Comparison of ENCODE assay signal across 9 mouse cellular contexts in genomic region chr16:17144339-17144738, GRCm38 (mm10). TPM values are rescaled to one million over a fixed set of nuclear protein-coding genes. Genes with fewer than 3 reads are reported as not detected.
DNase-seq lines count a peak whose midpoint lies in the region; ATAC-seq and TF ChIP-seq lines count a peak whose summit lies in the region.
"Had no signal": no experiment of that assay in that cellular context is flagged by ENCODE, and none has a peak within 500 bp of the region (broad histone marks: within the 10 kb centered on the region; RNA-seq: fewer than 3 reads in every experiment).

Ydjc (plus strand) TSS chr16:17144621.

- TF ChIP-seq EP300 in lung, postnatal 0 days (IDR thresholded peaks at IDR 0.05), result no peak

- peak; percentile 24 for DNase-seq in lung, postnatal 0 days (ENCODE audit: low spot score)
- no peak for DNase-seq in lung, postnatal 4 days
- peak; percentile 31 for DNase-seq in embryonic facial prominence, embryonic 14.5 days (ENCODE audit: low spot score)
- DNase-seq in left cerebral cortex, postnatal 10 days (ENCODE audit: extremely low spot score in 1 of 2, low spot score in 2 of 2), result no peak
- DNase-seq in splenic B cell, adult 2 months (ENCODE audit: low read depth, low spot score), result peak; percentile 13
- DNase-seq in spleen, postnatal 4 days (ENCODE audit: low spot score in 2 of 2), result no peak
- DNase-seq in heart, postnatal 4 days, result no peak
- no peak for DNase-seq in heart, postnatal 25 days (ENCODE audit: low spot score)

- H3K9ac ChIP-seq in lung, postnatal 0 days (replicated peaks; ENCODE audit: low read depth), result no peak within 1 kb of the TSS
- no peak within 1 kb of the TSS for H3K9ac ChIP-seq in embryonic facial prominence, embryonic 14.5 days (ENCODE audit: low read depth, low read length)
- H3K9ac ChIP-seq: limb, embryonic 13.5 days had no signal

- intact Hi-C loops in left cerebral cortex, postnatal 10 days (cut with DNase I), result no loop called here
- intact Hi-C loops in heart, postnatal 25 days (cut with DNase I), result no loop called here

- H3K27ac ChIP-seq in lung, postnatal 0 days (ENCODE audit: low read length), result no peak within 1 kb of the TSS
- no peak within 1 kb of the TSS for H3K27ac ChIP-seq in embryonic facial prominence, embryonic 14.5 days (replicated peaks; ENCODE audit: low read depth, low read length)
- H3K27ac ChIP-seq: limb, embryonic 13.5 days had no signal

- no peaks in the 10 kb centered on the region for H3K27me3 ChIP-seq in lung, postnatal 0 days (replicated peaks; ENCODE audit: insufficient read depth, low read length)
- H3K27me3 ChIP-seq in embryonic facial prominence, embryonic 14.5 days (replicated peaks; ENCODE audit: control insufficient read depth, insufficient read depth, low read length), result peaks cover 4% of the 10 kb centered on the region; the same call in 1 of the 2 replicates
- no peaks in the 10 kb centered on the region for H3K27me3 ChIP-seq in splenic B cell, adult 2 months (ENCODE audit: control insufficient read depth, insufficient read depth, low read length, poor library complexity, severe bottlenecking)

- H3K4me1 ChIP-seq in lung, postnatal 0 days (ENCODE audit: insufficient read depth, low read depth, low read length), result peaks cover 13% of the 10 kb centered on the region; the same call in 1 of the 2 replicates
- H3K4me1 ChIP-seq in embryonic facial prominence, embryonic 14.5 days (ENCODE audit: control insufficient read depth, insufficient read depth, low read length), result peaks cover 6% of the 10 kb centered on the region; the same call in 1 of the 2 replicates

- ATAC-seq in lung, postnatal 0 days, result no peak
- ATAC-seq in embryonic facial prominence, embryonic 14.5 days (ENCODE audit: low read depth), result no peak

- no peaks in the 10 kb centered on the region for H3K36me3 ChIP-seq in lung, postnatal 0 days (ENCODE audit: insufficient read depth, low read length)
- no peaks in the 10 kb centered on the region for H3K36me3 ChIP-seq in embryonic facial prominence, embryonic 14.5 days (ENCODE audit: control insufficient read depth, insufficient read depth, low read length)
- no peaks in the 10 kb centered on the region for H3K36me3 ChIP-seq in splenic B cell, adult 2 months (ENCODE audit: control insufficient read depth, insufficient read depth, low read length, poor library complexity, severe bottlenecking)
- H3K36me3 ChIP-seq: limb, embryonic 13.5 days had no signal

- no peaks in the 10 kb centered on the region for H3K9me3 ChIP-seq in lung, postnatal 0 days (ENCODE audit: low read length)
- no peaks in the 10 kb centered on the region for H3K9me3 ChIP-seq in embryonic facial prominence, embryonic 14.5 days (ENCODE audit: control insufficient read depth, low read length)
- H3K9me3 ChIP-seq: limb, embryonic 13.5 days had no signal

- TF ChIP-seq CTCF in lung, postnatal 0 days (IDR thresholded peaks at IDR 0.05), result no peak

- no peak within 1 kb of the TSS for H3K4me2 ChIP-seq in lung, postnatal 0 days (replicated peaks; ENCODE audit: low read depth, low read length)
- H3K4me2 ChIP-seq in embryonic facial prominence, embryonic 14.5 days (ENCODE audit: low read depth, low read length), result no peak within 1 kb of the TSS
- H3K4me2 ChIP-seq: limb, embryonic 13.5 days had no signal

- WGBS in lung, postnatal 0 days, result 27% methylated on average over 7 of the region's 7 CpGs
- 22% methylated on average over 7 of the region's 7 CpGs for WGBS in embryonic facial prominence, embryonic 14.5 days

- H3K4me3 ChIP-seq in lung, postnatal 0 days (ENCODE audit: low read depth, low read length), result no peak within 1 kb of the TSS
- no peak within 1 kb of the TSS for H3K4me3 ChIP-seq in embryonic facial prominence, embryonic 14.5 days (ENCODE audit: low read depth, low read length)
- H3K4me3 ChIP-seq: limb, embryonic 13.5 days had no signal

RNA-seq across cellular contexts. Expression of gene Ydjc, which starts in this region (rescaled TPM):
- polyA plus RNA-seq in lung, postnatal 0 days (2015; fragmentation: Nextera tagmentation; extraction: Ambion mirVana), result 1.6 TPM in 2 replicates
- 13.3 and 15.1 TPM in 2 replicates for polyA plus RNA-seq in embryonic facial prominence, embryonic 14.5 days (2014; fragmentation: Nextera tagmentation; extraction: Ambion mirVana)
- 10 to 100 TPM; 49.7 to 52.4 TPM for total RNA-seq in left cerebral cortex, postnatal 10 days (2021)
- 1 to 10 TPM; 1.9 to 2.9 TPM for total RNA-seq in heart, postnatal 4 days (2021)
- total RNA-seq in heart, postnatal 25 days (2021), result 1 to 10 TPM; 1.1 to 2.2 TPM

Comparison
In these comparisons a context has a peak if more than half of its experiments do, and no peak if none do; other contexts are left out.
1. RNA of gene Ydjc (total RNA-seq): 49.7 to 52.4 TPM in left cerebral cortex, postnatal 10 days; 1.9 to 2.9 TPM in heart, postnatal 4 days and 1.1 to 2.2 TPM in heart, postnatal 25 days; every median in the first group is over 10 times any median in the second.
2. DNase-seq: peak in lung, postnatal 0 days (single experiment), embryonic facial prominence, embryonic 14.5 days (single experiment) and splenic B cell, adult 2 months (single experiment); none in lung, postnatal 4 days (0 of 2), left cerebral cortex, postnatal 10 days (0 of 2), spleen, postnatal 4 days (0 of 2), heart, postnatal 4 days (single experiment) and heart, postnatal 25 days (single experiment).